Mouse (Mus musculus): ENCODE results near the gene E2f8.

The E2f8 gene

GRCm38 (mm10) chr7:48881486-48881885 is at the start of gene E2f8:
E2f8 (minus strand) TSS chr7:48881596.
- peak; percentile 74 to 82 for DNase-seq

- no peak for DNase-seq
Measured at GRCm38 (mm10) chr7:48930399-48930798, 49.0 kb upstream of the E2f8 start.

- peak; percentile 66 to 68 for DNase-seq
Measured at GRCm38 (mm10) chr7:48928364-48928763, 47.0 kb upstream of the E2f8 start.

GRCm38 (mm10) chr7:48925214-48925613 is 43.8 kb upstream of the E2f8 start:
- DNase-seq: no peak

GRCm38 (mm10) chr7:48923620-48924019 is 42.2 kb upstream of the E2f8 start:
- DNase-seq: no peak

- DNase-seq: no peak
Measured at GRCm38 (mm10) chr7:48918389-48918788, 37.0 kb upstream of the E2f8 start.

GRCm38 (mm10) chr7:48917988-48918387 is 36.6 kb upstream of the E2f8 start:
- no peak for DNase-seq

- no peak for DNase-seq
Measured at GRCm38 (mm10) chr7:48917463-48917862, 36.1 kb upstream of the E2f8 start.

GRCm38 (mm10) chr7:48914630-48915506 is 33.5 kb upstream of the E2f8 start:
- no peak for DNase-seq

- no peak for DNase-seq
Measured at GRCm38 (mm10) chr7:48911146-48911545, 29.8 kb upstream of the E2f8 start.

GRCm38 (mm10) chr7:48910282-48910681 is 28.9 kb upstream of the E2f8 start:
- no peak for DNase-seq

- DNase-seq: no peak
Measured at GRCm38 (mm10) chr7:48909342-48909671, 27.9 kb upstream of the E2f8 start.

GRCm38 (mm10) chr7:48908521-48909341 is 27.3 kb upstream of the E2f8 start, which contains the start of gene Nav2:
Nav2 (plus strand) TSS chr7:48908716.
- peak in 1 of 2 experiments; percentile 27 for DNase-seq

GRCm38 (mm10) chr7:48902454-48902853 is 21.1 kb upstream of the E2f8 start:
- DNase-seq: no peak

- no peak for DNase-seq
Measured at GRCm38 (mm10) chr7:48900408-48901167, 19.2 kb upstream of the E2f8 start.

GRCm38 (mm10) chr7:48898416-48898815 is 17.0 kb upstream of the E2f8 start:
- peak in 1 of 2 experiments; percentile 22 for DNase-seq

GRCm38 (mm10) chr7:48897539-48898163 is 16.3 kb upstream of the E2f8 start:
- DNase-seq: no peak

- no peak for DNase-seq
Measured at GRCm38 (mm10) chr7:48896051-48896450, 14.7 kb upstream of the E2f8 start.

- DNase-seq: no peak
Measured at GRCm38 (mm10) chr7:48895475-48895874, 14.1 kb upstream of the E2f8 start.

- DNase-seq: no peak
Measured at GRCm38 (mm10) chr7:48894763-48895162, 13.4 kb upstream of the E2f8 start.

- peak; percentile 38 to 56 for DNase-seq
Measured at GRCm38 (mm10) chr7:48894152-48894551, 12.8 kb upstream of the E2f8 start.

GRCm38 (mm10) chr7:48893093-48893492 is 11.7 kb upstream of the E2f8 start:
- DNase-seq: no peak

GRCm38 (mm10) chr7:48891029-48891428 is 9.6 kb upstream of the E2f8 start:
- no peak for DNase-seq
